Mouse (Mus musculus) 3134 (cell line): ENCODE measurements around the gene Pigyl.

Experiments
- DNase-seq: peaks from one replicate; pipeline ENCODE4 v3.0.0-alpha.2; 2011; ENCODE audit warnings: low spot score; ENCODE audit not compliant: insufficient read length; ENCODE audit errors: extremely low read depth

Pigyl gene

GRCm38 (mm10) chr9:22172318-22172717 lies 15.7 kb downstream of the Pigyl start:
- DNase-seq: no peak

GRCm38 (mm10) chr9:22188025-22188611 lies 31.5 kb downstream of the Pigyl start, which contains the start of gene Zfp872:
Zfp872 (plus strand) TSS chr9:22188090.
- DNase-seq: no peak

- DNase-seq: no peak
These were observed 39.8 kb downstream of the Pigyl start for GRCm38 (mm10) chr9:22196412-22196811.
